Mouse (Mus musculus) liver, embryonic 15.5 days (tissue): ENCODE measurements around the gene Acsbg2. TPM values are rescaled to one million over a fixed set of nuclear protein-coding genes. Genes with fewer than 3 reads are reported as not detected.

ENCODE experiments used
- ATAC-seq: fragments of 200-750 bp; cut with Nextera tagmentation; 2 replicates; pipeline ENCODE4 v1.8.0; 2017; ENCODE audit warnings: moderate number of reproducible peaks, mild to moderate bottlenecking, moderate library complexity; ENCODE audit not compliant: insufficient read depth
- H3K27ac ChIP-seq: fragments of 300-500 bp; sonication (generic); replicated peaks from 2 replicates; pipeline ENCODE4 v1.5.1; 2015; ENCODE audit warnings: mild to moderate bottlenecking, inconsistent platforms
- H3K27me3 ChIP-seq: fragments of 300-500 bp; sonication (generic); 2 replicates; pipeline ENCODE4 v1.6.1; 2015; ENCODE audit warnings: mild to moderate bottlenecking, inconsistent platforms
- H3K36me3 ChIP-seq: fragments of 300-500 bp; sonication (generic); replicated peaks from 2 replicates; pipeline ENCODE4 v1.6.1; 2015; ENCODE audit warnings: moderate library complexity, mild to moderate bottlenecking, inconsistent platforms
- H3K4me1 ChIP-seq: fragments of 300-500 bp; sonication (generic); replicated peaks from 2 replicates; pipeline ENCODE4 v1.6.1; 2015; ENCODE audit warnings: inconsistent platforms
- H3K4me2 ChIP-seq: fragments of 300-500 bp; sonication (generic); 2 replicates; pipeline ENCODE4 v1.6.1; 2015; ENCODE audit warnings: moderate library complexity, mild to moderate bottlenecking, inconsistent platforms
- H3K4me3 ChIP-seq: fragments of 300-500 bp; sonication (generic); replicated peaks from 2 replicates; pipeline ENCODE4 v1.5.1; 2015; ENCODE audit warnings: mild to moderate bottlenecking, inconsistent platforms
- H3K9ac ChIP-seq: fragments of 300-500 bp; sonication (generic); 2 replicates; pipeline ENCODE4 v1.6.1; 2015; ENCODE audit warnings: moderate library complexity, mild to moderate bottlenecking, inconsistent platforms
- H3K9me3 ChIP-seq: fragments of 300-500 bp; sonication (generic); replicated peaks from 2 replicates; pipeline ENCODE4 v1.6.1; 2016; ENCODE audit warnings: inconsistent platforms
- WGBS: fragments of 180-500 bp; shearing (Covaris S2); methylation state at CpG from one replicate; pipeline ENCODE4 v1.1.7; 2015; ENCODE audit warnings: mixed read lengths; ENCODE audit not compliant: insufficient replicate concordance; 5-methylcytosine and 5-hydroxymethylcytosine counted together
- polyA plus RNA-seq: library from polyadenylated mRNA; unstranded; fragments of >200 nt; fragmentation: Nextera tagmentation; extraction: Ambion mirVana; gene quantifications from 2 replicates; pipeline ENCODE4 v1.2.1, GENCODE M21; 2015

The Acsbg2 gene
- polyA plus RNA-seq, 1 experiment from 2014 or later: not detected

GRCm38 (mm10) chr17:56842173-56842572, 32.1 kb downstream of the Acsbg2 start:
- Histone ChIP-seq H3K4me1 (no peaks in the 10 kb centered on the region), H3K9ac (no peak overlapping the region), H3K27ac (no peak overlapping the region), H3K36me3 (no peaks in the 10 kb centered on the region), H3K4me3 (no peak overlapping the region), H3K4me2 (no peak overlapping the region), H3K27me3 (peaks cover 18% of the 10 kb centered on the region), H3K9me3 (no peaks in the 10 kb centered on the region)
- ATAC-seq: no peak
- WGBS: 54% methylated on average over 5 of the region's 5 CpGs

GRCm38 (mm10) chr17:56840524-56840923, 33.7 kb downstream of the Acsbg2 start:
- Histone ChIP-seq H3K9ac (no peak overlapping the region), H3K27ac (no peak overlapping the region), H3K9me3 (no peaks in the 10 kb centered on the region), H3K4me2 (no peak overlapping the region), H3K36me3 (no peaks in the 10 kb centered on the region), H3K4me3 (no peak overlapping the region), H3K4me1 (peaks cover 14% of the 10 kb centered on the region), H3K27me3 (peaks cover 25% of the 10 kb centered on the region)
- ATAC-seq: no peak
- WGBS: 69% methylated on average over 7 of the region's 7 CpGs

DNA sequence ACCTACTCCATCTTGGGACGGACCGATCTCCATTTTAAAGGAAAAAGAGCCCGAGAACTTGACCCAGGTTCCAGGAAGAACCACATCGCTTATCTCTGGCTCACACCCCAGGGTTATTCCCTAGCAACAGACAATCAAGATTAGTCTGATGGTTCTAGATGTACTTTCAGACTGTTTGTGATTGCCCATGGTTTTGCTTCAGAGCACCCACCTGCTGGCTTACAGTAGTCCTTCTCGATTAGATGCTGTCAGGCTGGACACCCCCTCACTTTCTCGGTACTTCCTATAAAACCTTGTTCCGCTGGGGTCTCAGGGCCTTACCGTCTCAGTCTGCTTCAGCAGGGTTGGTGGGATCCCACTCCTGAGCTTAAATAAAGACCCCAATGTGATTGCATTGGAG, 37.9 kb downstream of the Acsbg2 start:
- H3K27ac ChIP-seq: no peak overlapping the region
- H3K9me3 ChIP-seq: no peaks in the 10 kb centered on the region
- H3K4me1 ChIP-seq: peaks cover 21% of the 10 kb centered on the region
- H3K4me2 ChIP-seq: no peak overlapping the region
- WGBS: 51% methylated on average over 8 of the region's 8 CpGs
- no peak for ATAC-seq
- H3K27me3 ChIP-seq: peaks cover 25% of the 10 kb centered on the region
- H3K9ac ChIP-seq: no peak overlapping the region
- H3K4me3 ChIP-seq: no peak overlapping the region
- H3K36me3 ChIP-seq: no peaks in the 10 kb centered on the region

DNA sequence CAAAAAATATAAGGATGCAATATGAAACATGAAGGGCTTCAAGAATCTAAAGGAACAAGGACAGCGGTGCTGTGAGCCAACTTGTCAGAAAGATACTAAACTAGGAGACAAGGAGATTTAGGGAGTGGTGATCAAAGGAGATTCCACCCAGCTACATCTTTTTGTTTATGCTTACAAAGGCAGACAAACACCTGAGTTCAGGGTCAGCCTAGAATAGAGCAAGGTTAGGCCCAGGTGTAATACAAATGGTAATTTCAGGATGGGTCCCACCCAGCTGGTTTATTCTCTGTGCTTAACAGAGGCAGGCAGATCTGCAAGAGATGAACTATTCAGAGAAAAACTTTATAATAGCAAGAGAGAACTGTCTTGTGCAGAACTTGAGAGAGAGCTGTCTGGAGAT, 40.9 kb downstream of the Acsbg2 start:
- WGBS: 92% methylated on average over 1 of the region's 1 CpGs
- H3K27me3 ChIP-seq: peaks cover 28% of the 10 kb centered on the region

GRCm38 (mm10) chr17:56832918-56833317, 41.3 kb downstream of the Acsbg2 start:
- 70% methylated on average over 1 of the region's 1 CpGs for WGBS
- H3K4me3 ChIP-seq: no peak overlapping the region
- H3K4me2 ChIP-seq: no peak overlapping the region
- no peaks in the 10 kb centered on the region for H3K9me3 ChIP-seq
- H3K27ac ChIP-seq: no peak overlapping the region
- H3K36me3 ChIP-seq: no peaks in the 10 kb centered on the region
- peaks cover 50% of the 10 kb centered on the region for H3K4me1 ChIP-seq
- no peak for ATAC-seq
- H3K9ac ChIP-seq: no peak overlapping the region
- H3K27me3 ChIP-seq: peaks cover 28% of the 10 kb centered on the region

More for the DNA sequence above, 40.9 kb downstream of the Acsbg2 start:
- no peak overlapping the region for H3K9ac ChIP-seq
- H3K27ac ChIP-seq: no peak overlapping the region
- ATAC-seq: no peak
- H3K4me2 ChIP-seq: no peak overlapping the region
- H3K36me3 ChIP-seq: no peaks in the 10 kb centered on the region
- H3K9me3 ChIP-seq: no peaks in the 10 kb centered on the region
- no peak overlapping the region for H3K4me3 ChIP-seq
- H3K4me1 ChIP-seq: peaks cover 45% of the 10 kb centered on the region

DNA sequence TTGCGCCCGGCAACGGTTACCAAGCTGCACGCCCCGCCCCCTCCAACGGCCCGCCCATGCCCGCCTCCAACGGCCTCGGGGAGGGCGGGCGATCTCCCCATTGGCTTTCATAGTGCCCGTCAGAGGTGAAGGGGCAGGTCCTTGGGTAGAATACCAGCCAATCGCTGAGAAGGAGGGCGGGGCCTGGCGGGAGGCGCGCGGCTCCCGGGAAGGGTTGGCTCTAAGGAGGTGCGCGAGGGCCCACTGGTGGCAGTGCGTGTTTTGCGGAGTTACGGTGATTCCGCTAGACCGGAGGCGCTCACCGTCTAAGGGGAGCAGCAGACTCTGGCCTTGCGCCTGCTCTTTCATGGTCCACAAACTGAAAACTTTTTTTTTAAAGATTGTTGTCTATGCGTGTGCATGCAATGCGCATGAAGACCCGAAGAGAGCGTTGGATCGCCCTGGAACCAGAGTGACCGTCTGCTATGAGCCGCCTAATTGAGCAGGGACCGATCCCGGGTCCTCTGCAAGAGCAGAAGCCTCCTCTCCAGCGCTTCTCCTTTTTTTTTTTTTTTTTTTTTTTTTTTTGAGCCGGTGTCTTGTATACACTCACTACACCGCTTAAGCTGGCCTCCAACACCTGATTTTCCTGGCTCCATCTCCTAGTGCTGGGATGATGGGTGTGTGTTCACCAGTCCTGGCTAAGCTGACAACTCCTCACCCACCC, 43.0 kb downstream of the Acsbg2 start:
- peaks cover 60% of the 10 kb centered on the region for H3K4me1 ChIP-seq
- no peaks in the 10 kb centered on the region for H3K36me3 ChIP-seq
- H3K4me2 ChIP-seq: peak overlapping the region; percentile 87
- H3K4me3 ChIP-seq: peak overlapping the region; percentile 87
- peak overlapping the region; percentile 60 for H3K9ac ChIP-seq
- peak; percentile 92 for ATAC-seq
- peak overlapping the region; percentile 58; the same call in 1 of the 2 replicates for H3K27ac ChIP-seq
- no peaks in the 10 kb centered on the region for H3K9me3 ChIP-seq
- peaks cover 17% of the 10 kb centered on the region; the same call in 1 of the 2 replicates for H3K27me3 ChIP-seq
- under 1% methylated on average over 41 of the region's 42 CpGs for WGBS

- ATAC-seq: peak; percentile 7; the same call in 1 of the 2 replicates
- under 1% methylated on average over 56 of the region's 62 CpGs for WGBS
- H3K27ac ChIP-seq: peak within 1 kb of the TSS; percentile 94
Observed at GRCm38 (mm10) chr17:56830411-56831110, 43.7 kb downstream of the Acsbg2 start, which contains the start of gene Rfx2. Gene Rfx2 (minus strand): TSS chr17:56831013.

DNA sequence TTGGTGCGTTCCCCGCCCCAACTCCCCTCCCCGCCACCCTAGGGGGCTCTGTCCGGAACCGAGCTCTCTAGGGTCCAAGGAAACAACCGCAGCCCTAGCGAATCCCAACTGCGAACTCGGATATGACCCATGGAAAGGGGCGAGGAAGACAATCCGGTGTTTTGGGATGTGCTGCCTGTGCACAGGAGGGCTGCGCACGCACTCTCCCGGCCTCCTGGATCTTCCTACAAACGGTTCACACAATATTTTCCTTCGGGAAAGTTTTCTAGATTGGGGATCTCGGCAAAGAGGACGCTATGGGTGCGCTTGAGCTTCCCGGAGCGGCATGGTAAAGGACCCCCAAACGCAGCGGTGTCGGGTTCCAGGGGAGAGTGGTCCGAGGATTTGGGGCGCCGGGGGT, 44.5 kb downstream of the Acsbg2 start:
- peaks cover 17% of the 10 kb centered on the region; the same call in 1 of the 2 replicates for H3K27me3 ChIP-seq
- H3K4me1 ChIP-seq: peaks cover 66% of the 10 kb centered on the region
- peak overlapping the region; percentile 87 for H3K4me3 ChIP-seq
- ATAC-seq: no peak
- no peaks in the 10 kb centered on the region; the same call in 1 of the 2 replicates for H3K36me3 ChIP-seq
- peak overlapping the region; percentile 90 for H3K9ac ChIP-seq
- H3K9me3 ChIP-seq: no peaks in the 10 kb centered on the region
- H3K27ac ChIP-seq: peak overlapping the region; percentile 94
- 3% methylated on average over 27 of the region's 27 CpGs for WGBS
- peak overlapping the region; percentile 83 for H3K4me2 ChIP-seq

More at GRCm38 (mm10) chr17:56830411-56831110, 43.7 kb downstream of the Acsbg2 start, which contains the start of gene Rfx2:
- Histone ChIP-seq H3K9me3 (no peaks in the 10 kb centered on the region), H3K9ac (peak within 1 kb of the TSS; percentile 90), H3K4me3 (peak within 1 kb of the TSS; percentile 87), H3K4me1 (peaks cover 60% of the 10 kb centered on the region), H3K4me2 (peak within 1 kb of the TSS; percentile 87), H3K27me3 (peaks cover 17% of the 10 kb centered on the region; the same call in 1 of the 2 replicates), H3K36me3 (no peaks in the 10 kb centered on the region)

DNA sequence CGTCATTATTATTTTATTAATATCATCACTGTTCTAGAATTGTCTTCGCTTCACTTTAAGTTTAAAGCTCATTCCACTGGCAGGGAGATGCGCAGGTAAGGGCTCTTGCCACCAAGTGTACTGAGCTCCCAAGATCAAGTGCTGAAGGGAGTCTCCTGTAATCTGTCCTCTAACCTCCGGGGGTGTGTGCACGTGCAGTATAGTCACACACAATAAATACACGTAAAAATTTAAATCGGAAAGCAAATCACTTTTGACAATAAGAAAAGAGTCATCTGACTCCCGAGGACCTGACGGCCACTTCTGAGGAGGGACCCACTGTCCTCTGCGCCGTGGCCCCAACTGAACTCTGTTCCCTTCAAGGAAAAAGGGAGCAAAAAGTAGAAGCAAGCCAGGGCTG, 45.1 kb downstream of the Acsbg2 start:
- Histone ChIP-seq H3K9ac (peak overlapping the region; percentile 90), H3K27me3 (peaks cover 17% of the 10 kb centered on the region; the same call in 1 of the 2 replicates), H3K4me1 (peaks cover 73% of the 10 kb centered on the region), H3K27ac (peak overlapping the region; percentile 94), H3K36me3 (peaks cover 3% of the 10 kb centered on the region), H3K4me2 (peak overlapping the region; percentile 83), H3K9me3 (no peaks in the 10 kb centered on the region), H3K4me3 (peak overlapping the region; percentile 87)
- no peak for ATAC-seq
- 31% methylated on average over 11 of the region's 11 CpGs for WGBS

DNA sequence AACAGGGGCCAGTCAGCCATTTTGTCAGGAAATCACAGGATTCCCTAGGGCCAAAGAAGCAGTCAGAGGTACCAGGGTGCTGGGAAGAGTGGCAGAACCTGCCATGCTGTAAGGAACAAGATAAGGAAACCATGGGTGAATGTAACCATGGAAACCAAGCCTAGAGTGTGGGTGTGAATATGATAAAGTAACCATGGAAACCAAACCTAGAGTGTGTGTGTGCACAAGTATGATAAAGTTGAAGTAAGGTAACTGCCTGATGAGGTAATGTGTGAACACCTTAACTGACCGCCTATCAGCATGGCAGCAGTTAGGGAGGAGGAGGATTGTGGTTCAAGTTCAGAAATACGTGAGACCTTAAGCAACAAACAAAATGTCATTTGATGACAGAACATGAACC, 47.5 kb downstream of the Acsbg2 start:
- H3K9me3 ChIP-seq: no peaks in the 10 kb centered on the region
- peaks cover 22% of the 10 kb centered on the region for H3K36me3 ChIP-seq
- peak overlapping the region; percentile 33; the same call in 1 of the 2 replicates for H3K9ac ChIP-seq
- peak; percentile 60 for ATAC-seq
- H3K4me2 ChIP-seq: peak overlapping the region; percentile 83
- H3K27ac ChIP-seq: peak overlapping the region; percentile 94
- peaks cover 87% of the 10 kb centered on the region for H3K4me1 ChIP-seq
- peak overlapping the region; percentile 87 for H3K4me3 ChIP-seq
- WGBS: 22% methylated on average over 2 of the region's 2 CpGs
- peaks cover 17% of the 10 kb centered on the region; the same call in 1 of the 2 replicates for H3K27me3 ChIP-seq

DNA sequence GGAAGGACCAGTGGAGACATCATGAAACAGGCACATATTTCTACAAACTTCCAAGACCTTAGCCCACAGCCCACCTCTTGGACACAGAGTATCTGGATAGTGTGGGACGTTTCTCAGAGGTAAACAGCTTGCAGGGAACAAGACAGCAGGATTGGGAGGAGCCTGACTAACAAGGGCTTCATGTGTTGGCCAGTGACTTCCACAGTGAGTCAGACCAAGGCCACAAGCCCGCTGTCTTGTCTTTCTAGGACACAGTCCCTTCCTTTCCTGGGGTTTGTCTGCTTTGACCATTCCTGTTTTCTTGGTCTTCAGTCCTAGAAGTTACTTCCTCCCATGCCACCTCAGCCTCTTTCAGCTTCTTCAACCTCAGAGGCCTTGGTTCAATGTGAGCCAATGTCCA, 50.9 kb downstream of the Acsbg2 start:
- ATAC-seq: no peak
- H3K27ac ChIP-seq: no peak overlapping the region
- H3K36me3 ChIP-seq: peaks cover 22% of the 10 kb centered on the region
- H3K4me1 ChIP-seq: peaks cover 78% of the 10 kb centered on the region
- no peaks in the 10 kb centered on the region for H3K9me3 ChIP-seq
- 0 out of 2 replicates have a peak, but pooled peaks cover 6% of the 10 kb centered on the region for H3K27me3 ChIP-seq
- H3K4me3 ChIP-seq: no peak overlapping the region
- H3K9ac ChIP-seq: no peak overlapping the region
- WGBS: 63% methylated on average over 2 of the region's 2 CpGs
- H3K4me2 ChIP-seq: no peak overlapping the region
